Mouse (Mus musculus) liver, postnatal 0 days (tissue): ENCODE measurements around the gene Cblc.

Experiments
- CTCF ChIP-seq: sonication (generic); IDR thresholded peaks from 2 replicates; pipeline ENCODE4 v1.5.1; 2016; ENCODE audit warnings: antibody characterized with exemption, low read depth
- EP300 ChIP-seq: IDR thresholded peaks from 2 replicates; pipeline ENCODE4 v1.6.1; 2016; ENCODE audit warnings: antibody characterized with exemption, low read depth, mild to moderate bottlenecking

- TF ChIP-seq CTCF (no peak), EP300 (no peak)
Observed at GRCm38 (mm10) chr7:19836843-19837242, 40.2 kb upstream of the Cblc start.
